Mouse (Mus musculus): ENCODE data around the gene Abcc3. TPM values are rescaled to one million over a fixed set of nuclear protein-coding genes. Genes with fewer than 3 reads are reported as not detected.

Gene Abcc3
- total and polyA plus RNA-seq, 3 experiments, result 5.8 to 7.5 (median 6.2) TPM

DNA sequence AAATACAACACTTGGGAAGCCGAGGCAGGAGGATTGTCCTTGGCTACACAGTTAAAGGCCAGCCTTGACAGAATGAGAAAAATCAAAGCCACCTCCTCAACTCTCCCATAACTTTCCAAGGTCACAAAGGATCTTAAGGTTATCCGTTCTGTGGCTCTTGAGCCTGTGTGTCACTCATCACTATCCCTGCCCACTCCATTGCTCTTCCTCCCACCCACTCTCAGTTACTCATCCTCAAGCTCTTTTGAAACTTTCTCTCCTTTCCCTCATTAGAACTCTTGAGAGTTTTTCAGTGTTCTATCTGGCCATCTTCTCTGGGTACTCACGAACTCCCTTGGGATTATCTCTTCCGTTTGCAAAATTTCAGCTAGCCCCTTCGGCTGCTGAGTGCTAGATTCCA is 68.2 kb downstream of the Abcc3 start:
- no peak for DNase-seq

DNA sequence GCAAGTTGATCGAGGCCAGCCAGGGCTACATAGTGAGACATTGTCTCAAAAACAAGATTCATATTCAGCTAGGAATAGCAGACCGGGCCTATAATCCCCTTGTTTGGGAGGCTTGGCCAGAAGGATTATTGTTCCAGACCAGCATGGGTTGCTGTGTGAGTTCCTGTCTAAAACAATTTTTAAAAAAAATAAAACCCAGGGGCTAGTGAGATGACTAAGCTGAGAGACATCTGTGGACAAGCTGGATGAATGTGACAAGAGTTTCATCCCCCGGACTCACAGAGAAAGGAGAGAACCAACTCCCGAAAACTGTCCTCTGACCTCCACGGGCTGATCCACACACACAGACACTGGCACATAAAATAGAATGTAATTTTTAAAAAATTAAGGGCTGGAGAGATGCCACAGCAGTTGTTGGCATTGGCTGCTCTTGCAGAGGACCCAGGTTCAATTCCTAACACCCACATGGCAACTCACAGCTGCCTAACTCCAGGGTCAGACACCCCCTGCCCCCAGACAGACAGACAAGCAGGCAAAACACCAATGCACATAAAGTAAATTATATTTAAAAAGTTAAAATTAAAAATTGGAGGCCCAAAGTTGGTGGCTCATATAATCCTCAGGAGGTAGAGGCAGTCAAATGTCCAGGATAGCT is 69.4 kb downstream of the Abcc3 start:
- no peak for DNase-seq

DNA sequence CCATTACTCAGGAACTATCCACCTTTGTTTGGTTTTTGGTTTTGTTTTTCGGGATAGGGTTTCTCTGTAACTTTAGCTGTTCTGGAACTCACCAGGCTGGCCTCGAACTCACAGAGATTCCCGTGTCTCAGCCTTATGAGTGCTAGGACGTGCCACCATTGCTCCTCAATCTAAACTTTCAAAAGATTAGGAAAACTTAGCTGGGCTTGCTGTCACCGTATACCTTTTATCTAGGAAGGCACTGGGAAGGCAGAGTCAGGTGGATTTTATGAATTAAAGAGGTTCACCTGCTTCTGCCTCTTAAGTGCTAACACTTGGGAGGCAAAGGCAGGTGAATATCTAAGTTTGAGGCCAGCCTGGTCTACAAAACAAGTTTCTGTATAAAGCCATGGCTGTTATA is 70.2 kb downstream of the Abcc3 start:
- DNase-seq, result no peak

DNA sequence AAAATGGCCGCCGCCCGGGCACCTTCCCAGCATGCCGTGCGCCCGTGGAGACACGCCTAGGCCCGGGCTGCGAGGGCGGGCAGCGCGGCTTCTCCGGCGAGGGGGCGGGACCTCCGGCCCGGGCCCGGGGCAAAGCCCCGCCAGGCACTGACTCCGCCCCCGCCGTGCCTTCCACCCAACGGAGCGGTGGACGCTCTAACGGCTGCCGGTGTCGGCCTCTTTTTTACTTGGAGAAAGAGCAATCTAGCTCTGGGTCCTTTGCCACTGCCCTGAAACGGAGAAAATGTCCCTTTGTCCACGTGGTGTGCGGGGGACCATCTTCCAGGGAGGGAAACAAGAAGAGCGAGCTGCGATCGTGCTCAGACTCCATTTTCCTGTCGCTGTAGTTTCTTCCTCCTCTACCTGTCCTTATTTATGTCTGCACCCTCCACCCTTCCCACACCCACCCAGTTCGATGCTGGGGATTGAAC is 70.8 kb downstream of the Abcc3 start, which contains the start of gene Luc7l3:
Gene Luc7l3, minus strand, starts transcription at position 58 of the 470 bp plus-strand sequence.
- DNase-seq, result peak; percentile 97

DNA sequence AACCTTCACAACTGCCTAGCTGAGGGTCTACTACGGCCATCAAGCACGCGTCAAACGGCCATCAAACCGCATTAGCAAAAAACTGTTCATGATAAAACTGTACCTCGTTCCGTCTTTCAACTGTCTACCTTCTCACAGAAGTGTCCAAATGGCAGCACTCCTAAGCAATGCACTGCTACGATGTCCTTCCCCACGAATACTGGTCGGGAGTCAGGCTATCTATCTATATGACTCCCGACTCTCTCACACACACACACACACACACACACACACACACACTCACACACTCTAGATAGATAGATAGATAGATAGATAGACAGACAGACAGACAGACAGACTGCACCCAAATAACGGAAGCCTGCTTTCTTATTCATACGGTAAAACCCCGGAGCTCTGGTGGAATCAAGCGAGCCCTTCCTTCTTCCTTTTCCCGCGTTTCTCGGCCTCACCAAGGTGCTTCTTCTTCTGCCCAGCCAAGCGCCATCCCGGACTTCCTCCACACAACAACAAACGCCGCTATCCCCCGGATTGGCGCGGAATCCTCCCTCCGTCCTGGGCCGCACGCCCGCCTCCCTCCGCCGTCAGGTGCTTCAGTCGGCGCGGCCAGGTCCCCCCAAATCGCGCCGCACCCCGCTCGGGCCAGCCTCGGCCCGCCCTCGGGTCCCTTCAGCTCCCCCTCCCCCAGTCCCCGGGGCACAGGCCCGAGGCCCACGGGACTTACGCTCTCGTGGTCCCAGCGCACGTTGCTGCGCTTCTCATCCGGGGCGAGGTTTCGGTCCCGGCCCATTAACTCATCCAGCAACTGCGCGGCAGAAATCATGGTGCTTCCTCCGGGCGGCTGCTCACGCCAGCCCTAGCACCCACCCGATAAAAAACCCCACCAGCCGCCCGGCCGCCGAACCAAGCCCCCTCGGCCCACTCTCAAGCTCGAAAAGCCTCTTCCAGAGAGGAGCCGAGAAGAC is 71.5 kb downstream of the Abcc3 start:
- no peak for DNase-seq

DNA sequence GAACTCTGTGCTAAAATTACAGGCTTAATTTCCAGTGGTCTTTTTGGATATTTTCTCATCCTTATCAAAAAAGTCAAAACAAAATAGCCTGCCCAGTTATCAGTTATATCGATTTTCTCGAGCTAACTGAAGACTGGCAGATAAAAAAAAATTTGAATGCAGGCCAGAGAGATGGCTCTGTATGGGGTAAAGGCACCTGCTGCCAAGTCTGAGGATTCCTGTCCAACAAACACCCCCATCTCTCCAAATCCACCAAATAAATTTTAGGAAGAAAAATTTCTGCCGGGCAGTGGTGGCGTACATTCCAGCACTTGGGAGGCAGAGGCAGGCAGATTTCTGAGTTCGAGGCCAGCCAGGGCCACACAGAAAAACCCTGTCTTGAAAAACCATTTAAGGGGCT is 74.7 kb downstream of the Abcc3 start:
- no peak for DNase-seq

DNA sequence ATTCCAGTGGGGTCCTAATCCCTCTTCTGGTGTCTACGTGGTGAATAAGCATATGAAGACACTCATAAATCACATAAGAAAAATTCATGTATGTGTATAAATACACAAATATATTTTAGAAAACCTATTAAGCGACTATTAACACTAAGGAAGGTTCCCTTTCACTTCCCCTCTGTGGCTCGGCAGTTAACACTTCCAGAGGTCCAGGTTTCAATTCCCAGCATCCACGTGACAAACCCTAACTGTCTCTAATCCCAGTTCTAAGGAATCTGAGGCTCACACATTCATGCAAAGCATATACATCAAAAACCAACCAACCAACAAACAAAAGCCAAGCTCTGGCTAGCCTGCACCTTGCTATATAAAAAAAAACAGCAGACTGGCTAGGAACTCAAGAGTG is 75.3 kb downstream of the Abcc3 start:
- DNase-seq, result no peak

DNA sequence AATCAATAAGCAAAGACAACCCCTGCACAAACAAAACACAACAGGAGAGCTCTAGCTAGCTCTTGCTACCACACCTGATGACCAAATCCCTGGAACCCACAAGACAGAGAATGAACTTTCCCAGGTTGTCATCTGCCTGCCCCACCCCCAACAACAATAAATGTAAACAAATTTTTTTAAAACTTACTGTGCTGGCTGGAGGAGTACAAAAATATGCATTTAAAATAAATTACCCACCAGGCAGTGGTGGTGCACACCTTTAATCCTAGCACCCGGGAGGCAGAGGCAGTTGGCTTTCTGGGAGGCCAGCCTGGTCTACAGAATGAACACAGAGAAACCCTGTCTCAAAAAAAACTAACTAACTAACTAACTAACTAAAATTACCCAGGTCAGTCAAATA is 75.8 kb downstream of the Abcc3 start:
- DNase-seq, result no peak

DNA sequence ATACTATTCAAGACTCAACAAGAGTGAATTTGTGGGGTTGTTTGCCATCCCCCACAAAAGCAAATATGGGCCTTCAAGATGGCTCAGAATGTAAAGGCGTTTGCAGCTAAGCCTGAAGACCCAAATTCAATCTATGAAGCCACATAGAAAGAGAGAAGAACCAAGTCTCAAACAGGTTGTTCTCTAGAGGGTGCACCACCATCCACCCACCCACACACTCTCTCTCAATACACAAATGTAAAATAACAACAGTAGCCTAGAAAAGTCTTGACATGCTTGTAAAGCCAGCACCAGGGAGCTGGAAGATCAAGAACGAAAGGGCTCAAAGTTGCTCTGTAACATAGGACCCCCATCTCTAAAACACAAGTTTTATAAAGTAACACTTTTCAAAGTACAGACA is 76.3 kb downstream of the Abcc3 start:
- DNase-seq, result no peak

DNA sequence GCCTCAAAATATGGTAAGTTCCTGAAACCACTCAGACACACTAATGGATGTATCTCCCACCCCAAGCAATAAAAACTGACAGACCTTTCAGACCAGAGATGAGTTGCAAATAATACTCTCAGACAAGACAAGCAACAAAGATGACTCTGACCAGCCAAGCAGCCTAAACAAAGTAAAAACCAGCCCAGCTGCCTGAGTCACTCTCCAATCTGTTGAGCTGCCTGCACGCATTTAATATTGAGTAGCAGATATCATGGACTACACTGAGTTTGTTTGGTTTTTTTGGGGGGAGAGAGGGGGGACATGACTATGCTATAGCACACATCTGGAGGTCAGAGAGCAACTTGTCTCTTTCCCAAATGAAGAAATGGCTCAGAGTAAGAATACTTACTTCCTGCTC is 77.5 kb downstream of the Abcc3 start:
- no peak for DNase-seq

DNA sequence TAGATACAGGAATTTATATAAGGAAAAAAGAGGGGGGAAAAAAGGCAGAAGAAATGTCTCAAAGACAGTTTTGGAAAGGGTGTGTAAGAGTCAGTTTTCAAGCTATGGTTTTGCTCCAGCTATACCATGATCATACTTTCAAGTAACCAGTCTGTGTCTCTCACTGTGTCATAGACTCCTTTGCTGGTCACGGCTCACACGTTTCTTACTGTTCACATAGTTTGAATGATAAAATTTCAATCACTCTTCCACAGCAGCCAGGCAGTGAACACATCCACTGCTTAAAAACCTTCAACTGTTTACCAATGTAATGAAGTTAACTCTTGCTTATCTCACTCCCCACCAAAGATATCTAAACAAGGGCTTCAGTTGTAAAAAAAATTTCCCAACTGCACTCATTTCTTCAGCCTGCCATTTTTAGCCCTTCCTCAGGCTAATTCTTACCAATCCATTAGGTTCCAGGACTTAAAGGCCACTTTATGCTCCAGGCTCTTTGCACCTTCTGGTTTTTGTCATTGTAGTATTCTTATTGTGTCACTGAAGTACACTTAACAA is 78.6 kb downstream of the Abcc3 start:
- no peak for DNase-seq

DNA sequence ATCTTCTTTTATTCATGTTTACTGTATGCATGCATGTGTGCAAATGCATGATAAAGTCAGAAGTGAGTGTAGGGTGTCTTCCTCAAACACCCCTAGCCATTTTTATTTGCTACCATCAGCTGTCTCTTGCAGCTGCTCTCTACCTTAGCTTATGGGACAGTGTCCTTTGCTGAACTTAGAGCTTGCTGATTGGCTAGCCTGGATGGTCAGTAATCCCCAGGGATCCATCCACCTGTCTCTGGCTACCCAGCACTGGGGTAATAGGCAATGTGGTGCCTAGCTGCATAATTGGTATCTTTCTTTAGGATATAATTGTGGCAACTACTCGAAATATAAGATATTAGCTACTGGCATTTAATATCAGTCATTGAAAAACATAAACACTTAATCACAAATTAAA is 80.1 kb downstream of the Abcc3 start:
- DNase-seq, result no peak

DNA sequence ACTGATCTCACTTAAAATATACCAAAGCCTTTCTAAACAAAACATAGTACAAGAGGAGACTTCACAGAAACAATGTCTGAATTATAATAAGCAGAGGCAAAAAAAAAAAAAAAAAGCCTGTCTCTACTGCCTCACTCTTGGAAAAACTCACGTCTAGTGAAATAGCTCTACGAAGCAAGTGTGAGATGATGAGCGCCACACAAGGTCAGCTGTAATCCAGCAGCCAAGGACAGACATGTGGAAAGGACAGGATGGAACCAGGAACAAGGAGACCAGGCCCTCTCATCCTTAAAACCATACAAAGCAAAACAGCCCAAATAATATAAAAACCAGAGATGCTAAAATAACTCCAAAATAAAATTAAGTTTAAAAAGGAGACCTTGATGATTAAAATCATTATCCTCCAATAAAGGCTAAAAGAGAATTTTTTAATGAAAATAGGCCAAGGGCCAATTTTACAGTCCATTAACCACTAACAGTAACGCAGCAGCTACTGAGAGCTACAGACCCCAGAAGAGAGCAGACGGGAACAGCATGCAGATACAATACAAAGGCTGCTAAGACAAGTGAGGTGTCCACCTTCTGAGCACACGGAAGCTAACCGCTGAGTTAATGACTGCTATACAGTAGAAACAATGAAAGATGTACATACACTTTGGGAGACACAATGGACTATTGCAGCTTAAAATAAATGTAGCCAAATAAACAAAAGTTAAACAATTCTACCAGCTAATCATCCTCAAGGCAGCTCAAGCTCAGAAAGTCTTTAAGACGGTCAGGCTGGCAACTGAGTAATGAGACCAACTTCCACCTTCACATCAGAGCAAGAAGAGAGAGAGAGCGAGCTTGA is 97.6 kb downstream of the Abcc3 start:
- DNase-seq, result peak; percentile 52

Other genes starting within 250 kb of the Abcc3 start
- 100 to 1,000 TPM; 208 to 296 TPM for gene Tob1, start 181.5 kb downstream of the Abcc3 start, total RNA-seq (2021)
- gene Tob1, start 181.5 kb downstream of the Abcc3 start, polyA plus RNA-seq (2012; rRNA removed), result 332 and 340 TPM in 2 replicates
- gene Wfikkn2, start 147.0 kb downstream of the Abcc3 start, total RNA-seq (2021), result 1 to 10 TPM in 1 of 2 experiments, under 1 TPM in 1; 0.55 to 1.3 TPM
- 0.32 and 0.52 TPM in 2 replicates for gene Wfikkn2, start 147.0 kb downstream of the Abcc3 start, polyA plus RNA-seq (2012; rRNA removed)
- not detected for gene Gm21885, start 111.1 kb downstream of the Abcc3 start, total RNA-seq (2021)
- not detected in 2 replicates for gene Gm21885, start 111.1 kb downstream of the Abcc3 start, polyA plus RNA-seq (2012; rRNA removed)
- 10 to 100 TPM; 59.5 to 63.7 TPM for gene Luc7l3, start 71.0 kb downstream of the Abcc3 start, total RNA-seq (2021)
- 2.3 and 2.6 TPM in 2 replicates for gene Luc7l3, start 71.0 kb downstream of the Abcc3 start, polyA plus RNA-seq (2012; rRNA removed)
- 100 to 1,000 TPM; 163 to 189 TPM for gene Ankrd40, start 65.0 kb downstream of the Abcc3 start, total RNA-seq (2021)
- 175 and 195 TPM in 2 replicates for gene Ankrd40, start 65.0 kb downstream of the Abcc3 start, polyA plus RNA-seq (2012; rRNA removed)
- gene Cacna1g, start 81.2 kb upstream of the Abcc3 start, total RNA-seq (2021), result under 1 TPM; 0.61 to 0.69 TPM
- 2.7 and 3.5 TPM in 2 replicates for gene Cacna1g, start 81.2 kb upstream of the Abcc3 start, polyA plus RNA-seq (2012; rRNA removed)
- not detected for gene Spata20, start 93.2 kb upstream of the Abcc3 start, total RNA-seq (2021)
- gene Spata20, start 93.2 kb upstream of the Abcc3 start, polyA plus RNA-seq (2012; rRNA removed), result not detected in 2 replicates
- 10 to 100 TPM; 23.3 to 40.4 TPM for gene Epn3, start 107.0 kb upstream of the Abcc3 start, total RNA-seq (2021)
- 23.0 and 25.5 TPM in 2 replicates for gene Epn3, start 107.0 kb upstream of the Abcc3 start, polyA plus RNA-seq (2012; rRNA removed)
- 1 to 10 TPM; 3.8 to 6.7 TPM for gene Mycbpap, start 128.7 kb upstream of the Abcc3 start, total RNA-seq (2021)
- gene Mycbpap, start 128.7 kb upstream of the Abcc3 start, polyA plus RNA-seq (2012; rRNA removed), result 0.49 and 0.84 TPM in 2 replicates
- gene Rsad1, start 156.3 kb upstream of the Abcc3 start, total RNA-seq (2021), result 10 to 100 TPM in 1 of 2 experiments, 1 to 10 TPM in 1; 8.4 to 13.4 TPM
- 25.8 and 27.0 TPM in 2 replicates for gene Rsad1, start 156.3 kb upstream of the Abcc3 start, polyA plus RNA-seq (2012; rRNA removed)
- gene Chad, start 172.1 kb upstream of the Abcc3 start, total RNA-seq (2021), result not detected
- gene Chad, start 172.1 kb upstream of the Abcc3 start, polyA plus RNA-seq (2012; rRNA removed), result 0.06 and 0.13 TPM in 2 replicates
- 100 to 1,000 TPM; 146 to 155 TPM for gene Acsf2, start 208.9 kb upstream of the Abcc3 start, total RNA-seq (2021)
- 149 and 167 TPM in 2 replicates for gene Acsf2, start 208.9 kb upstream of the Abcc3 start, polyA plus RNA-seq (2012; rRNA removed)
- gene Lrrc59, start 236.8 kb upstream of the Abcc3 start, total RNA-seq (2021), result 100 to 1,000 TPM; 119 to 128 TPM
- gene Lrrc59, start 236.8 kb upstream of the Abcc3 start, polyA plus RNA-seq (2012; rRNA removed), result 51.9 and 66.4 TPM in 2 replicates